Mouse (Mus musculus): Measurements from ENCODE around the gene Pax1. TPM values are rescaled to one million over a fixed set of nuclear protein-coding genes. Genes with fewer than 3 reads are reported as not detected.

Gene Pax1
- polyA plus RNA-seq (2015; fragmentation: Nextera tagmentation; extraction: Ambion mirVana): not detected in 2 replicates

- no peak within 1 kb of the TSS for H3K4me3 ChIP-seq
- H3K27me3 ChIP-seq: peaks cover 95% of the 10 kb centered on the region
- H3K27ac ChIP-seq (replicated peaks): no peak within 1 kb of the TSS
- H3K4me1 ChIP-seq: peaks cover 12% of the 10 kb centered on the region
- WGBS: under 1% methylated on average over 18 of the region's 18 CpGs
- ATAC-seq (replicated peaks): no peak
- no peak within 1 kb of the TSS for H3K9ac ChIP-seq (replicated peaks)
- no peaks in the 10 kb centered on the region for H3K9me3 ChIP-seq
- H3K4me2 ChIP-seq (replicated peaks): no peak within 1 kb of the TSS
- no peaks in the 10 kb centered on the region for H3K36me3 ChIP-seq
Measured at GRCm38 (mm10) chr2:147361581-147361980, at the start of gene Pax1. Gene Pax1 (plus strand): TSS chr2:147361925.

GRCm38 (mm10) chr2:147321036-147321435, 40.7 kb upstream of the Pax1 start:
- no peaks in the 10 kb centered on the region for H3K9me3 ChIP-seq
- H3K27me3 ChIP-seq: no peaks in the 10 kb centered on the region
- H3K36me3 ChIP-seq: no peaks in the 10 kb centered on the region
- no peak overlapping the region for H3K9ac ChIP-seq (replicated peaks)
- no peak overlapping the region for H3K4me3 ChIP-seq
- no peak overlapping the region for H3K4me2 ChIP-seq (replicated peaks)
- ATAC-seq (replicated peaks): no peak
- 10% methylated on average over 9 of the region's 9 CpGs for WGBS
- no peaks in the 10 kb centered on the region for H3K4me1 ChIP-seq
- no peak overlapping the region for H3K27ac ChIP-seq (replicated peaks)

- Histone ChIP-seq H3K4me3 (no peak overlapping the region), H3K27ac (replicated peaks) (no peak overlapping the region), H3K9ac (replicated peaks) (no peak overlapping the region), H3K4me1 (no peaks in the 10 kb centered on the region), H3K9me3 (no peaks in the 10 kb centered on the region), H3K4me2 (replicated peaks) (no peak overlapping the region), H3K27me3 (no peaks in the 10 kb centered on the region), H3K36me3 (no peaks in the 10 kb centered on the region)
- 73% methylated on average over 2 of the region's 2 CpGs for WGBS
- ATAC-seq (replicated peaks): no peak
Measured at GRCm38 (mm10) chr2:147325178-147325577, 36.5 kb upstream of the Pax1 start.

GRCm38 (mm10) chr2:147332731-147333130, 29.0 kb upstream of the Pax1 start:
- no peak overlapping the region for H3K4me2 ChIP-seq (replicated peaks)
- H3K9ac ChIP-seq (replicated peaks): no peak overlapping the region
- H3K9me3 ChIP-seq: no peaks in the 10 kb centered on the region
- H3K4me3 ChIP-seq: no peak overlapping the region
- no peak for ATAC-seq (replicated peaks)
- no peaks in the 10 kb centered on the region for H3K36me3 ChIP-seq
- no peaks in the 10 kb centered on the region for H3K27me3 ChIP-seq
- no peaks in the 10 kb centered on the region for H3K4me1 ChIP-seq
- no peak overlapping the region for H3K27ac ChIP-seq (replicated peaks)
- WGBS: 71% methylated on average over 2 of the region's 2 CpGs

- Histone ChIP-seq H3K9me3 (no peaks in the 10 kb centered on the region), H3K27ac (replicated peaks) (no peak overlapping the region), H3K27me3 (no peaks in the 10 kb centered on the region), H3K4me2 (replicated peaks) (no peak overlapping the region), H3K36me3 (no peaks in the 10 kb centered on the region), H3K9ac (replicated peaks) (no peak overlapping the region), H3K4me1 (no peaks in the 10 kb centered on the region), H3K4me3 (no peak overlapping the region)
- 72% methylated on average over 15 of the region's 15 CpGs for WGBS
- ATAC-seq (replicated peaks): no peak
Measured at GRCm38 (mm10) chr2:147338729-147339128, 23.0 kb upstream of the Pax1 start.

- no peaks in the 10 kb centered on the region for H3K27me3 ChIP-seq
- WGBS: 75% methylated on average over 4 of the region's 4 CpGs
- no peak overlapping the region for H3K4me2 ChIP-seq (replicated peaks)
- H3K4me1 ChIP-seq: no peaks in the 10 kb centered on the region
- ATAC-seq (replicated peaks): no peak
- no peaks in the 10 kb centered on the region for H3K9me3 ChIP-seq
- no peaks in the 10 kb centered on the region for H3K36me3 ChIP-seq
- H3K4me3 ChIP-seq: no peak overlapping the region
- H3K9ac ChIP-seq (replicated peaks): no peak overlapping the region
- H3K27ac ChIP-seq (replicated peaks): no peak overlapping the region
Measured at GRCm38 (mm10) chr2:147339796-147340195, 21.9 kb upstream of the Pax1 start.

GRCm38 (mm10) chr2:147342198-147342597, 19.5 kb upstream of the Pax1 start:
- Histone ChIP-seq H3K4me3 (no peak overlapping the region), H3K36me3 (no peaks in the 10 kb centered on the region), H3K4me1 (no peaks in the 10 kb centered on the region), H3K27me3 (no peaks in the 10 kb centered on the region), H3K4me2 (replicated peaks) (no peak overlapping the region), H3K9ac (replicated peaks) (no peak overlapping the region), H3K27ac (replicated peaks) (no peak overlapping the region), H3K9me3 (no peaks in the 10 kb centered on the region)
- WGBS: 17% methylated on average over 2 of the region's 2 CpGs
- ATAC-seq (replicated peaks): no peak

GRCm38 (mm10) chr2:147359716-147360115, 2.0 kb upstream of the Pax1 start:
- H3K27me3 ChIP-seq: peaks cover 95% of the 10 kb centered on the region
- no peak overlapping the region for H3K9ac ChIP-seq (replicated peaks)
- no peak overlapping the region for H3K27ac ChIP-seq (replicated peaks)
- ATAC-seq (replicated peaks): no peak
- H3K4me2 ChIP-seq (replicated peaks): no peak overlapping the region
- H3K4me3 ChIP-seq: no peak overlapping the region
- no peaks in the 10 kb centered on the region for H3K9me3 ChIP-seq
- 2% methylated on average over 4 of the region's 4 CpGs for WGBS
- H3K4me1 ChIP-seq: no peaks in the 10 kb centered on the region
- H3K36me3 ChIP-seq: no peaks in the 10 kb centered on the region

- peaks cover 7% of the 10 kb centered on the region for H3K4me1 ChIP-seq
- no peak overlapping the region for H3K4me2 ChIP-seq (replicated peaks)
- no peak overlapping the region for H3K9ac ChIP-seq (replicated peaks)
- H3K27ac ChIP-seq (replicated peaks): no peak overlapping the region
- no peaks in the 10 kb centered on the region for H3K36me3 ChIP-seq
- 2% methylated on average over 7 of the region's 7 CpGs for WGBS
- H3K27me3 ChIP-seq: peaks cover 95% of the 10 kb centered on the region
- no peaks in the 10 kb centered on the region for H3K9me3 ChIP-seq
- no peak for ATAC-seq (replicated peaks)
- H3K4me3 ChIP-seq: no peak overlapping the region
Measured at GRCm38 (mm10) chr2:147360401-147360800, 1.3 kb upstream of the Pax1 start.

GRCm38 (mm10) chr2:147360856-147361255, 869 bp upstream of the Pax1 start:
- peaks cover 11% of the 10 kb centered on the region for H3K4me1 ChIP-seq
- 2% methylated on average over 5 of the region's 5 CpGs for WGBS

GRCm38 (mm10) chr2:147362316-147362715, 591 bp downstream of the Pax1 start:
- H3K27ac ChIP-seq (replicated peaks): no peak overlapping the region
- H3K4me3 ChIP-seq: no peak overlapping the region
- no peaks in the 10 kb centered on the region for H3K9me3 ChIP-seq
- no peak overlapping the region for H3K9ac ChIP-seq (replicated peaks)
- no peaks in the 10 kb centered on the region for H3K36me3 ChIP-seq
- peaks cover 12% of the 10 kb centered on the region for H3K4me1 ChIP-seq
- 1% methylated on average over 18 of the region's 18 CpGs for WGBS
- ATAC-seq (replicated peaks): no peak
- H3K4me2 ChIP-seq (replicated peaks): no peak overlapping the region
- H3K27me3 ChIP-seq: peaks cover 97% of the 10 kb centered on the region

More at GRCm38 (mm10) chr2:147360856-147361255, 869 bp upstream of the Pax1 start:
- no peaks in the 10 kb centered on the region for H3K36me3 ChIP-seq
- H3K9me3 ChIP-seq: no peaks in the 10 kb centered on the region
- ATAC-seq (replicated peaks): no peak
- H3K4me3 ChIP-seq: no peak overlapping the region
- peaks cover 95% of the 10 kb centered on the region for H3K27me3 ChIP-seq
- no peak overlapping the region for H3K9ac ChIP-seq (replicated peaks)
- no peak overlapping the region for H3K27ac ChIP-seq (replicated peaks)
- H3K4me2 ChIP-seq (replicated peaks): no peak overlapping the region

GRCm38 (mm10) chr2:147363401-147364130, 1.8 kb downstream of the Pax1 start:
- Histone ChIP-seq H3K27ac (replicated peaks) (no peak overlapping the region), H3K9ac (replicated peaks) (no peak overlapping the region), H3K4me2 (replicated peaks) (no peak overlapping the region), H3K4me3 (no peak overlapping the region), H3K4me1 (peaks cover 12% of the 10 kb centered on the region), H3K27me3 (peaks cover 99% of the 10 kb centered on the region), H3K9me3 (no peaks in the 10 kb centered on the region), H3K36me3 (no peaks in the 10 kb centered on the region)
- 2% methylated on average over 6 of the region's 6 CpGs for WGBS
- no peak for ATAC-seq (replicated peaks)

GRCm38 (mm10) chr2:147364198-147364597, 2.5 kb downstream of the Pax1 start:
- Histone ChIP-seq H3K36me3 (no peaks in the 10 kb centered on the region), H3K4me1 (peaks cover 12% of the 10 kb centered on the region), H3K27me3 (peaks cover 93% of the 10 kb centered on the region), H3K4me2 (replicated peaks) (no peak overlapping the region), H3K9me3 (no peaks in the 10 kb centered on the region), H3K4me3 (no peak overlapping the region), H3K27ac (replicated peaks) (no peak overlapping the region), H3K9ac (replicated peaks) (no peak overlapping the region)
- WGBS: 6% methylated on average over 6 of the region's 6 CpGs
- ATAC-seq (replicated peaks): no peak
